Mouse (Mus musculus) limb, embryonic 15.5 days (tissue): ENCODE data around the gene Sumo1. TPM values are rescaled to one million over a fixed set of nuclear protein-coding genes. Genes with fewer than 3 reads are reported as not detected.

Experiments
- ATAC-seq: fragments of 200-750 bp; cut with Nextera tagmentation; 2 replicates; pipeline ENCODE4 v1.8.0; 2017; ENCODE audit warnings: low read depth, moderate TSS enrichment; ENCODE audit not compliant: insufficient number of reproducible peaks, low FRiP score, low TSS enrichment
- H3K27ac ChIP-seq: fragments of 300-500 bp; sonication (generic); 2 replicates; pipeline ENCODE4 v1.5.1; 2015; ENCODE audit warnings: moderate library complexity, mild to moderate bottlenecking, inconsistent platforms
- H3K27me3 ChIP-seq: fragments of 300-500 bp; sonication (generic); 2 replicates; pipeline ENCODE4 v1.6.1; 2015; ENCODE audit warnings: inconsistent platforms
- H3K36me3 ChIP-seq: fragments of 300-500 bp; sonication (generic); 2 replicates; pipeline ENCODE4 v1.6.1; 2015; ENCODE audit warnings: inconsistent platforms
- H3K4me1 ChIP-seq: fragments of 300-500 bp; sonication (generic); 2 replicates; pipeline ENCODE4 v1.6.1; 2015; ENCODE audit warnings: inconsistent platforms
- H3K4me2 ChIP-seq: fragments of 300-500 bp; sonication (generic); 2 replicates; pipeline ENCODE4 v1.6.1; 2015; ENCODE audit warnings: mild to moderate bottlenecking, inconsistent platforms
- H3K4me3 ChIP-seq: fragments of 300-500 bp; sonication (generic); 2 replicates; pipeline ENCODE4 v1.5.1; 2015; ENCODE audit warnings: mild to moderate bottlenecking, inconsistent platforms
- H3K9ac ChIP-seq: fragments of 300-500 bp; sonication (generic); 2 replicates; pipeline ENCODE4 v1.6.1; 2015; ENCODE audit warnings: inconsistent platforms
- H3K9me3 ChIP-seq: fragments of 300-500 bp; sonication (generic); 2 replicates; pipeline ENCODE4 v1.6.1; 2016; ENCODE audit warnings: inconsistent platforms
- WGBS: fragments of 180-500 bp; shearing (Covaris S2); methylation state at CpG from one replicate; pipeline ENCODE4 v1.1.7; 2015; 5-methylcytosine and 5-hydroxymethylcytosine counted together
- polyA plus RNA-seq: library from polyadenylated mRNA; unstranded; fragments of >200 nt; fragmentation: Nextera tagmentation; extraction: Ambion mirVana; gene quantifications from 2 replicates; pipeline ENCODE4 v1.2.1, GENCODE M21; 2015

Gene Sumo1
- polyA plus RNA-seq, 1 experiment from 2014 or later: 365 TPM

- Histone ChIP-seq H3K4me3 (peak overlapping the region; percentile 26), H3K36me3 (no peaks in the 10 kb centered on the region), H3K9ac (no peak overlapping the region), H3K27me3 (no peaks in the 10 kb centered on the region), H3K27ac (no peak overlapping the region), H3K4me2 (peak overlapping the region; percentile 44), H3K4me1 (peaks cover 14% of the 10 kb centered on the region; the same call in 1 of the 2 replicates), H3K9me3 (no peaks in the 10 kb centered on the region)
- 10% methylated on average over 18 of the region's 18 CpGs for WGBS
- no peak for ATAC-seq
These were observed 85.8 kb downstream of the Sumo1 start for GRCm38 (mm10) chr1:59584656-59585410.

DNA sequence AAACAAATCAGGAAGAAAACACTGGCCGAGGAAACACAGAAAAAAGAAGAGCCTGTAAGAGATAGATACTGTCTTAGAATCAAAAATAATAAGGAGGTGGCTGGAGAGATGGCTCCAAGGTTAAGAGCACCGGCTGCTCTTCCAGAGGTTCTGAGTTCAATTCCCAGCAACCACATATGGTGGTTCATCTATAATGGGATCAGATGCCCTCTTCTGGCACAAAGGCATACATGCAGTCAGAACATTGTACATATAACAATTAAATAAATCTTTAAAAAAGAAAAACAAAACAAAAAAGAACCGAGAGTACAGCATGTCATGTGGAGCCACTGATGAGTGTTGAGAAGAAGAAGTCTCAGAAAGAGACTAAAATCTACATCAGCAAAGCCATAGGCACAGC is 89.8 kb downstream of the Sumo1 start:
- no peak overlapping the region for H3K9ac ChIP-seq
- H3K4me3 ChIP-seq: no peak overlapping the region
- H3K9me3 ChIP-seq: no peaks in the 10 kb centered on the region
- ATAC-seq: no peak
- H3K4me1 ChIP-seq: peaks cover 14% of the 10 kb centered on the region; the same call in 1 of the 2 replicates
- WGBS: 81% methylated on average over 3 of the region's 3 CpGs
- no peak overlapping the region for H3K27ac ChIP-seq
- H3K36me3 ChIP-seq: no peaks in the 10 kb centered on the region
- H3K4me2 ChIP-seq: no peak overlapping the region
- H3K27me3 ChIP-seq: no peaks in the 10 kb centered on the region

DNA sequence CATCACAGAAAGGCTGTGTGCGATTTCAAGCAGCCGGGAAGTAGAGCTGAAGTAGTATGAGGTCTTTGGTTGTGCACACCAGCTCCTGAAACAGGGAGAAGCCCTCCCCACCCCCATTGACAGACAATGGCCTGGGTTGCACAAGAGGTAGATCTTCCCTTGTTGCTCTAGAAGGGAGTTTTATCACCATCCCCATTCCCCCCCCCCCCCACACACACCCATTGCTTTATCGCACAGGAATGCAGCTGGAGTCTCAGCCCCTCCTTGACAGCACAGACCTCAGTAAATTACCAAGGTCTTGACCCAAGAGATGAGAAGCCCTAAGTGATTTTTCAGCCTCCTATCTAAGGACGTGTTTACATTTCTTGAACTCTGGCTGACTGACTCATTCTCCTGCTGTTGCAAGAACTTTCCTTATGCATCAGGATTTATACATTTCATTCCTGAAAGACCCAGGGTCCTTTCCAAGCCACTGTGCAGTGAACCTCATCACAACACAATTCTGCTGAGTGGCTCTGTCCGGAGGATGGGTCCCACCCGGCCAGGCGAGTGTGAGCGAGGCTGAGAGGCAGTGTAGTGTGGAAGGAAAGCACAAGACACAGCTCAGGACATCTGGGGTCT is 90.4 kb downstream of the Sumo1 start:
- Histone ChIP-seq H3K27me3 (no peaks in the 10 kb centered on the region), H3K4me2 (no peak overlapping the region), H3K4me1 (peaks cover 13% of the 10 kb centered on the region; the same call in 1 of the 2 replicates), H3K36me3 (no peaks in the 10 kb centered on the region), H3K4me3 (no peak overlapping the region), H3K27ac (no peak overlapping the region), H3K9me3 (no peaks in the 10 kb centered on the region), H3K9ac (no peak overlapping the region)
- WGBS: 52% methylated on average over 8 of the region's 8 CpGs
- ATAC-seq: no peak

GRCm38 (mm10) chr1:59579327-59579726 is 91.3 kb downstream of the Sumo1 start:
- Histone ChIP-seq H3K4me1 (0 out of 2 replicates have a peak, but pooled peaks cover 5% of the 10 kb centered on the region), H3K9me3 (no peaks in the 10 kb centered on the region), H3K4me2 (no peak overlapping the region), H3K4me3 (no peak overlapping the region), H3K27me3 (no peaks in the 10 kb centered on the region), H3K9ac (no peak overlapping the region), H3K36me3 (no peaks in the 10 kb centered on the region), H3K27ac (no peak overlapping the region)
- WGBS: 51% methylated on average over 5 of the region's 5 CpGs
- no peak for ATAC-seq

- H3K4me1 ChIP-seq: 0 out of 2 replicates have a peak, but pooled peaks cover 3% of the 10 kb centered on the region
- no peak overlapping the region for H3K4me2 ChIP-seq
- H3K4me3 ChIP-seq: no peak overlapping the region
- H3K9ac ChIP-seq: no peak overlapping the region
- no peaks in the 10 kb centered on the region for H3K36me3 ChIP-seq
- no peaks in the 10 kb centered on the region for H3K9me3 ChIP-seq
- H3K27ac ChIP-seq: no peak overlapping the region
- no peak for ATAC-seq
- H3K27me3 ChIP-seq: no peaks in the 10 kb centered on the region
- 33% methylated on average over 4 of the region's 4 CpGs for WGBS
These were observed 91.9 kb downstream of the Sumo1 start for GRCm38 (mm10) chr1:59578770-59579169.

DNA sequence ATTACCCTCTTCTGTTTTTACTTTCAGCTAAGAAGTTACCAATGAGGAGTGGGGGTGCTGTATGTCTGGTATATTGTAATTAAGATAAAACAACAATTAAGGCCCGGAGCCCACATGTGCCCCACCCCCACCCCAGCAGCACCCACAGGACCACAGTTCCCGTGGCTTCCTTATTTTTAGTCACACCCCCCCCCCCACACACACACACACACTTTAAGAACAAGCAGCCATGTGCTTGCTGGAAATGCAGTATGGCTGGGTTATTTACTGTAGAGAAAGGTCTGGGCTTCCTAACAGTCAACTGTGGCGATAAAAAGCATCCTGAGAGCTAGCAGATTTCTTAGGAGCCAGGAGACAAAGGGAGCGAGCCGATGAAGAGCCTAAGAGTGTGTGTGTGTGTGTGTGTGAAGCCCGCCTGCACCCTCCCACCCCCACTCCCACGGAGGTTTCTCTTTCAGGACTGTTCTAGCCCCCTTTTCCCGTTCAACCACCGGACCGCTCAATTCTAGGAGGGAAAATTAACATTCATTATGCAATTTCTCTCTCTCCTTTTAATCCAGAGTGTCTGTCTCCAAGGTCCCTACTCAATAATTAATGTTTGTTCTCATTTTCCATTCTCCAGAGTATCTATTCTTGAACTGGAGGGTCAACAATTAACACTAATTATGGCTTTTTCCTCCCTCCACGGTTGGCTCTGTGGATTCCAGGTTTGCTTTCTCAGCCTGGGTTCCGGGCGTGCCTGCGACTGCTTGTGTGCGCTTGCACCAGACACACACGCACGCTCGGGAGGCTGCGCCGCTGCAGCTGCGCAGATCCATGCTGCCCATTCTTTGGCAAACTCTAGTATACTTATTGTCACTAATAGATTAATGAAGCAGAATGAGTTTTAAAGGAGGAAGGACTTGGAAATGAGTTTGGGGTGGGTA is 96.1 kb downstream of the Sumo1 start:
- no peak overlapping the region for H3K9ac ChIP-seq
- H3K27me3 ChIP-seq: no peaks in the 10 kb centered on the region
- H3K4me1 ChIP-seq: no peaks in the 10 kb centered on the region
- H3K36me3 ChIP-seq: no peaks in the 10 kb centered on the region
- 37% methylated on average over 21 of the region's 21 CpGs for WGBS
- H3K9me3 ChIP-seq: no peaks in the 10 kb centered on the region
- H3K27ac ChIP-seq: no peak overlapping the region
- no peak overlapping the region for H3K4me3 ChIP-seq
- no peak for ATAC-seq
- H3K4me2 ChIP-seq: peak overlapping the region; percentile 22; the same call in 1 of the 2 replicates

DNA sequence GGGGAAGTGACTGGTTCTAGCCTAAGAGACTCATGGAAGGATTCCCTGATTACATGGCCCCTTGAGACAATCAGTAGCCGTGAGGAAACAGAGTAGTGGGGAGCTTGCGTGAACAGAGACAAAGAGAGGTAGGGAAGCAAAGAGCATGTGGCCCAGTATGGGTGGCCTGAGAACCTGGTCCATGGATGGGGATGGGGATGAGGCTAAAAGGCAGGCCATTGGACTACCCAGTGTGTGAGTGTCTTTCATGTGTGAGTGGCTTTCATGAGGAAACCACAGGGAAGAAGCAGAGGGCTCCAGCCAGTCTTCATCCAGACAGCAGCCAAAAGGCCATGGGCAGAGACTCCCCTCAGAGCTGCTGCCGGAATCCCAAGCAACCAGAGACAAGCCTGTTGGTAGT is 96.8 kb downstream of the Sumo1 start:
- Histone ChIP-seq H3K27me3 (no peaks in the 10 kb centered on the region), H3K27ac (no peak overlapping the region), H3K9me3 (no peaks in the 10 kb centered on the region), H3K4me2 (no peak overlapping the region), H3K36me3 (no peaks in the 10 kb centered on the region), H3K4me3 (no peak overlapping the region), H3K9ac (no peak overlapping the region), H3K4me1 (no peaks in the 10 kb centered on the region)
- WGBS: 92% methylated on average over 3 of the region's 3 CpGs
- ATAC-seq: no peak

- Histone ChIP-seq H3K4me3 (no peak overlapping the region), H3K27ac (no peak overlapping the region), H3K9ac (no peak overlapping the region), H3K4me1 (peaks cover 7% of the 10 kb centered on the region), H3K36me3 (no peaks in the 10 kb centered on the region), H3K27me3 (no peaks in the 10 kb centered on the region), H3K9me3 (no peaks in the 10 kb centered on the region), H3K4me2 (no peak overlapping the region)
- 64% methylated on average over 3 of the region's 3 CpGs for WGBS
- ATAC-seq: no peak
These were observed 99.1 kb downstream of the Sumo1 start for GRCm38 (mm10) chr1:59571502-59571901.

DNA sequence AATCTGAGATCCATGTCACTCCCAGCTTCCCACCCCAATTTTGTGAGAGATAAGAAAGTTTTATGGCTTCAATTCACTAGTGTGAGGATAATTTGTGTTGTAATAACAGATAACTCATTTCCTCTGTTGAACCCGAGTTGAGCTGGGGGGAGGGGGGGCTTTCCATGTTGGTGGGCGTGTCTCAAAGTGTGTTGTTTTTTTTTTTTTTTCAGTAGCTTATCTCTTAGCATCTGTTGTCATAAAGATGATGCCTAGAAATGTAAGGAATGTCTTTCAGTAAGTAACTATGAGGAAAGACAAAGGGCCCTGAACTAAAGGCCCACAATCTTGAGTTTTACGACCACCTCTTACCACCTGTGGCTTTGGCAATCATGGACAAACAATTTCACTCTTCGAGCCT is 99.9 kb downstream of the Sumo1 start:
- ATAC-seq: no peak
- H3K4me2 ChIP-seq: no peak overlapping the region
- no peaks in the 10 kb centered on the region for H3K36me3 ChIP-seq
- peaks cover 14% of the 10 kb centered on the region for H3K4me1 ChIP-seq
- no peak overlapping the region for H3K27ac ChIP-seq
- H3K9me3 ChIP-seq: no peaks in the 10 kb centered on the region
- 46% methylated on average over 4 of the region's 4 CpGs for WGBS
- no peaks in the 10 kb centered on the region for H3K27me3 ChIP-seq
- H3K4me3 ChIP-seq: no peak overlapping the region
- H3K9ac ChIP-seq: no peak overlapping the region

GRCm38 (mm10) chr1:59569301-59569700 is 101.3 kb downstream of the Sumo1 start:
- H3K4me1 ChIP-seq: peaks cover 15% of the 10 kb centered on the region
- WGBS: 85% methylated on average over 5 of the region's 5 CpGs
- H3K27me3 ChIP-seq: no peaks in the 10 kb centered on the region
- no peaks in the 10 kb centered on the region for H3K36me3 ChIP-seq
- no peak overlapping the region for H3K9ac ChIP-seq
- no peaks in the 10 kb centered on the region for H3K9me3 ChIP-seq
- no peak overlapping the region for H3K4me2 ChIP-seq
- no peak for ATAC-seq
- H3K4me3 ChIP-seq: no peak overlapping the region
- H3K27ac ChIP-seq: no peak overlapping the region

GRCm38 (mm10) chr1:59568283-59568682 is 102.4 kb downstream of the Sumo1 start:
- no peaks in the 10 kb centered on the region for H3K27me3 ChIP-seq
- no peak overlapping the region for H3K27ac ChIP-seq
- no peak overlapping the region for H3K9ac ChIP-seq
- H3K36me3 ChIP-seq: no peaks in the 10 kb centered on the region
- H3K4me1 ChIP-seq: peaks cover 15% of the 10 kb centered on the region
- no peak for ATAC-seq
- H3K4me3 ChIP-seq: no peak overlapping the region
- no peak overlapping the region for H3K4me2 ChIP-seq
- H3K9me3 ChIP-seq: no peaks in the 10 kb centered on the region
- 93% methylated on average over 1 of the region's 1 CpGs for WGBS

DNA sequence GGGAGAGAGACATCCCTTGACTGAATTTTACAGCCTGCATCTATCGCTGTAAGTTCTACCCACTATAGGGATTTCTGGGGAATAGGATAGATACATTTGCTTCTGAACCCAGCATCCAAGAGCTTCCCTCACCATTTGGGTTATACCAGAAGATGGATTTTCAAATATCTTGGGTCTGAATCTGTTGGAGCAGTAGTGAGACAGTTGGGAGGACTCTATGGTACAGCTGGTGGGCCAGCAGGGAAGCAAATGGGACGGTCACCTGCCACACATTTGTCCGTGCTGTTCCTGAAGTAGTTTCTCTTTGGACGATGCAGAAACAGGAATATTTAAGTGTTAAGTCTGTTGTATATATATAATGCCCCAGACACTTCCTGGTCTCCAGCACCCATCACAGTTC is 103.1 kb downstream of the Sumo1 start:
- Histone ChIP-seq H3K27ac (no peak overlapping the region), H3K4me3 (no peak overlapping the region), H3K36me3 (no peaks in the 10 kb centered on the region), H3K9me3 (no peaks in the 10 kb centered on the region), H3K9ac (no peak overlapping the region), H3K4me1 (peaks cover 15% of the 10 kb centered on the region), H3K27me3 (no peaks in the 10 kb centered on the region), H3K4me2 (no peak overlapping the region)
- ATAC-seq: no peak
- WGBS: 88% methylated on average over 4 of the region's 4 CpGs
